Mouse (Mus musculus) cerebellum, postnatal 36 days (tissue): ENCODE results near the gene Pigo.

Source experiments
- DNase-seq, 2 experiments: peaks; one replicate each; pipeline ENCODE4 v3.0.0; 2021 to 2022; ENCODE audit warnings: mixed read lengths in 2 of 2

Gene Pigo

DNA sequence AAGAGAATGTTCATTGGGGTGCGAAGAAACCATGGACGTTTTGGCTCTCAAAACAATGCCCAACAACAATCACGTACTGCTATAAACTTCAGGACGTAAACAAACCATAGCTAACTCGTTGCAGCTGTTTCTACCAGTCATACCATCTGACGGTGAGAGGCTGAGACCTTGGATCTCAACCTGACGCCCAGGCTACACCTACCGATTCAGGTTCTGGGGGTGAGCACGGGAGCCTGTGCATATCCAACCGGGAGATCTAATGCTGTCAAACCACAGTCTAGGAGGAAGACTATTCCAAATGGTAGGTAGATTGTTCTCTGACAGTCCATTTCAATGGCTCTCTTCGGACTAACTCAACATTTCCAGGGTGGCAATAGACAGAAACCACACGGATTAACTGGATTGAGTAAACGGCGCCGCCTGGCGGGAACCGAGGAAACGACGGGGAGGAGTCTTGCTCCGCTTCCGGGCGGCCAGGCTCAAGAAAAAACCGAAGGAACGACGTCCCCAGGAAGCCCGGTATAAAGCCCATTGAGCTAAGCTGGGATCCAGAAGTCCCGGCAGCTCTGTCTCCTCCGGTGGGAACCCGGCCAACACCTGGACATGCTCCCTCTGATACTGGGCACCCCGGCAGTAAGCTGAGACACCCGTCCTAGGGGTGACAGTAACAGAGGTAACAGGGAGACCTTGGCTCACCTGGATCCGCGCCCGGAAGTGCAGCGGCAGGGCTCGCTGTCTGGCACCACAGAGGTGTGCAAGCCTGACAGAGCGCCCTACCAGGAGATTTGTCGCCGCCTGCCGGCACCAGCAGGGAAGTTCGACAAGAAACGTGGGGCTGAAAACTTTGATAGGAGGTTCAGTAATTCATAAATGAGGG is at the start of gene Pigo:
Pigo (minus strand) TSS at position 736 of the 877 bp plus-strand sequence.
- peak; percentile 97 to 99 for DNase-seq

DNA sequence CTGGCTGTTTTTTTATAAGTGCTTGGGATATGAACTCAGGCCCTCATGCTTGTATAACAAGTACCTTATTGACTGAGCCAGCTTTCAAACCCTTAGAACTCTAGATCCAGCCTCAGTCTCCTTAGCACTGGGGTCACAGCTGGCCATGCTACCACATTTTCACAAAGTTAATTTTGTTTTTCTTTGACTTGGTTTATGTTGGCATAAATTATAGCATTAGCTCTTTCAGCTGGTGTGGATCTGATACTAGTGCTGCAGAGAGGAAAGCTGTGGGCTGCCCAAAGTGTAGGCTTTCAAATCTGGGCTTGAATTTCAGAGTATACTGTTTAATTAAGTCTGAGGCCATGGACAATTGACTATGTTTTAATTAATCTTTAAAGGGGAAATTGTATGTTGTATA is 49.3 kb upstream of the Pigo start:
- no peak for DNase-seq

DNA sequence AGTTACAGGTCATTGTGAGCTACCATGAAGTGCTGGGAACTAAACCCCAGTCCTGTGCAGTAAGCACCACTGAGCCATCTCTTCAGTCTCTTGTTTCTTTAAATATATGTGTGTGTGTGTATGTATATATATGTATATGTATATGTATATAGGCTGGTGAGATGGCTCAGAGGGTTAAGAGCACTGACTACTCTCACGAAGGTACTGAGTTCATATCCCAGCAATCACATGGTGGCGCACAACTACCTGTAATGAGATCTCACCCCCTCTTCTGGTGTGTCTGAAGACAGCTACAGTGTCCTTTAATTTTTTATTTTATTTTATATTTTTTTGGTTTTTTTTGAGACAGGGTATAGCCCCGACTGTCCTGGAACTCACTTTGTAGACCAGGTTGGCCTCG is 39.9 kb upstream of the Pigo start:
- no peak for DNase-seq

DNA sequence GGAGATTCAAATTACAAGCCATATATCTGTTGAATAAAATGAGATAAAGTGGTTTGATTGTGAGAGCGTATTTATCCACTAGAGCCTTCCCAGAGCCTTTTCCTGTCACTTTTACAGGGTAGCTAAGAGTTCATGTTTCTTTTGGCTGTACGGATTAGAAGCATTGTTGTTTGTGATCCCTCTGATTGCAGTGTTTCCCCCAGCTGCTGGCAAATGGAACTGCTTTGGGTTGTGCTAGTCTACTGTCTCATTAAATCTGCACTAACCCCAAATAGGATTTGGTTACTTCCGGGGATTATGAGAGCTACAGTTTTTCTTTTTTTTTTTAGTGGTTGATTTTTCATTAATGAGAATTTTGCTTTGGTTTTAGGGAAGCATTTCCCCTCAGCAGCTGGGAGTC is 34.7 kb upstream of the Pigo start:
- DNase-seq = no peak

DNA sequence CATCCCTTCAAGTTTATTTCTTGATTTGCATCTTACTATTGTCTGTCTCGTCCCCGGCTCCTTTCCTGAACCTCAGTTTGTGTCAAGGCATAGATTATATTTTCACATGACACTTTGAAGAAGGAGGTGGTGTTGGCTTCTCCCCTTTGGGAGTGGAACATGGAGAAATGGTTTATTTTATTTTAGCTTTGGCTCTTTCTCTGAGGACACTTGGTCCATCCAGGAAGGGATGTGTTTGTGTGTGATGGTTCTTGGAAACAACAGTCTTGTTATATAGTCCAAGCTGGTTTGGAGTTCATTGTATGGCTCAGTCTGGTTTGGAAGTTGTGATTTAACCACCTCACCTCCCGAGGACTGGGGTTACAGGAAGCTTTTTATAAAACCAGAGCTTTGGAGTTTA is 34.1 kb upstream of the Pigo start:
- DNase-seq = no peak

DNA sequence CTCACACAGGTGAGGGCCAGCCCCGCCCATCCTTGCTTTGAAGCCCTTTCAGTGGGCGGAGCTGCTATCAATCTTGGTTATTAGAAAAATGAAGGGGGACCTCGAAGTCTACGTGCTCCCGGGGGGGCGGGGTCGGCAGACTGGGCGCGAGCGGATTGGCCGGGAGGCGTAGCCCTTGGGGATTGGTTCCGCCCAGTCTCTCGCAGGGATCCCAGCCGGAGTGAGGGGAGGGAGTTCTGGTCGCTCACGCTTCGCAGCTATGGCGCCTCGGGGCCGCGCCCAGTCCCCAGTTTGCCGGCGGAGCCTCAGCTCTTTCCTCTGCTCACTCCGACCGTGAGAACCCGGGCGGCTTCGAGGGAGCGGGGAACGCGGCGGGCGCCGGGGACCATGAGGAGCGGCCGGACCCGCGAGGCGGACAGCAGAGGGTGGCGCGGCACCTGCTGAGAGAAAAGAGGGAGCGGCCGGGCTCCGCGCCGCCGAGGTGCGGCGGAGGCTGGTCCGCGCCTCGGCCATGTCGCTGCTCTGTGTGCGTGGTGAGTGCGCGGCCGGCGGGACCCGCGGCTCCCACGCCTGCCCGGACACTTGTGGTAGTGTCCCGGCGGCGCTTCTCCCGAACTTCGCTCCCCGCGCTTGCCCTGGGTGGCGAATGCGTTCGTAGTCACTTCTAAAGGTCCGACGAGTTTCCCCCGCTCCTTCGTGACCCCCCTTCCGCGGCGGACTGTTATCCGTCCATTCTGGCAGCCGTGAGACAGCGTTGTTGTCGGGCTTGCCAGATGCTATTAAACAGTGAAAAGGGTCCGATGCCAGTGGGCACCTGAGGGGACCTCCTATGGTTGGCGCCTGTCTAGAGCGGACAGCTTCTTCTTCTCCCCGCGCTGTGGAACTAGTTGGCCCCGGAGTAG is 33.4 kb upstream of the Pigo start, which contains the start of gene Unc13b:
Unc13b (plus strand) TSS at position 201 of the 902 bp plus-strand sequence.
- peak; percentile 88 to 94 for DNase-seq

DNA sequence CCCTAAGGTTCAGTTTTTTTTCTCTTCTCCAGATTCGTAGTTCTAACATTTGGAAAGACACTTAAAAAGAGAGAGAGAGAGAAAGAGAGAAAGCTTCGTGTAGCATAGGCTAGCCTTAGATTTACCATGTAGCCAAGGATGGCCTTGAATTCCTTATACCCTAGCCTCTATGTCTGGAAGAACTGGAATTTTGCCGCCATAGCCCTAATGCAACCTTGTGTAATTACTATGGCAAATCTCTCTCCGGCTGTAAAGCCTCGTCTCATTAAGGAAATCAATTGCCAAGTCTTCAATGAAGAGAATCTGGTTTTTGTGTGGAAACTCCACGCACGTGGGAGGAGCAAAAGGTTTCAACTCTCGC is 32.8 kb upstream of the Pigo start:
- no peak for DNase-seq

DNA sequence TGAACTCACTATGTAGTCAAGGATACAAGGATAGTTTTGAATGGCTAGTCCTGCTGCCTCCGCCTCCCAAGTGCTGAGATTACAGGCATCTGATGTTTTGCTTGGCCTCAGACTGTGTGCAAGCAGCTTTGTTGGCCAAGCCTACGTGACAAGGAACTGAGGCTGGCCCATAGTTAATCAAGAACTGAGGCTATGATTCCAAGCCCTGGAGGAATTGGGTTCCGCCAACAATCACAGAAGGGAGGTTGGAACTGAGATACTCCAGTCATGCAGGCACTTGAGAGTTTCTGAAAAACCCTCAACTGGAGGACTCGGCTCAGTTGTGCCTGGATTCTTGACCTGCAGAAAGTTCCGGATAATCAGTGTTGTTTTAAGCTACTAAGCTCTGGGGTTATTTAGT is 32.0 kb upstream of the Pigo start:
- no peak for DNase-seq

DNA sequence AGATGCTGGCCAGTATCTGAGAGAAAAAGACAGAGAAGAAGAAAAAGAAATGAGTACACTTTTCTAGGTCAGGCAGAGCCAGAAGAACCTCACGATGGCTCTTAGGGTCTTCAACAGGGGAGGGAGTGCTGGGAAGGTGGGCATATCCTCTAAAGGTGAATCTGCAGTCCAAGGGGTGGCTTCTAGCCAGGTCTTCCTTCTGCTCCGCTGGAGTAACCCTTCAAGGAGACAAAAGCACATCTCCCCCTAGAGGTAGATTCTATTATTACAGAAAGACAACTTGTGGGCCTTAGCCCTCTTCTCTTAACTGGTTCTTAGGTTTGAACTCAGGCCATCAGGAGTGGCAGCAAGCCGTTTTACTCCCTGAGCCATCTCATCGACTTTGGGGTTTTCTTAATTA is 27.0 kb upstream of the Pigo start:
- DNase-seq = peak; percentile 66

DNA sequence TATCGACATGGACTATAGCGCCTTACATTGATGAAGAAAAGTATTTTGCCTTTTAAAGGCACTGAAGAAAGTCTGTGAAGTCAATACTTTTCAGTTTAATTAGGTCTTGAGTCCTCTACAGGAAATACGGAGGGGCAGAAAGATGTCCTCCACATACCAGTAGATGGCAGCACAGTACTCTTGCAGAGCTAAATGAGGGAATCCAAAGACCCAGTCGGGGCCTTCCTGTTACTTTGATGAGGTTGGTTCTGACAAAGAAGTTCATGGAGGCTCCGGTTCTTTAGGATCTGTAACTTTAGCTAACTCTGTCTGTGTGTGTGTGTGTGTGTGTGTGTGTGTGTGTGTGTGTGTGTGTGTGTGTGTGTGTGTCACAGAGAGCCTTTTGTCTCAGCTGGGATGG is 21.6 kb upstream of the Pigo start:
- peak; percentile 60 to 73 for DNase-seq

DNA sequence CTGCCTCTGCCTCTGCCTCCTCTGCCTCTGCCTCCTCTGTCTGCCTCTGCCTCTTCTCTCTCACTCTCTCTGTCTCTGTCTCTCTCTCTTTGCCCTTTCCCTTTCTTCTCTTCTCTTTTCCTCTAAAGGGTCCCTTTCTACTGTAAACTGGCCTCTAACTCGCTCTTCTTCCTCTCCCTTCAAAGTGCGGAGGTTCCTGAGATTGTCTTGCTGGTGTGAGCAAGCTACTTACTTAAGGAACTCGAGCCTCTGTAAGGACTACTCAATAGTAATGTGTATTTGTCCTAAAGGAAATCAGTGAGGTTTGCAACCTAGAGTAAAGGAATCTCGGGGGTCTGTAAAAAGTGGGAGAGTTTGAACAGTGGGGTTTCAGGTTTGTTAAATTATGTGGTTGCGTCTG is 21.0 kb upstream of the Pigo start:
- no peak for DNase-seq

DNA sequence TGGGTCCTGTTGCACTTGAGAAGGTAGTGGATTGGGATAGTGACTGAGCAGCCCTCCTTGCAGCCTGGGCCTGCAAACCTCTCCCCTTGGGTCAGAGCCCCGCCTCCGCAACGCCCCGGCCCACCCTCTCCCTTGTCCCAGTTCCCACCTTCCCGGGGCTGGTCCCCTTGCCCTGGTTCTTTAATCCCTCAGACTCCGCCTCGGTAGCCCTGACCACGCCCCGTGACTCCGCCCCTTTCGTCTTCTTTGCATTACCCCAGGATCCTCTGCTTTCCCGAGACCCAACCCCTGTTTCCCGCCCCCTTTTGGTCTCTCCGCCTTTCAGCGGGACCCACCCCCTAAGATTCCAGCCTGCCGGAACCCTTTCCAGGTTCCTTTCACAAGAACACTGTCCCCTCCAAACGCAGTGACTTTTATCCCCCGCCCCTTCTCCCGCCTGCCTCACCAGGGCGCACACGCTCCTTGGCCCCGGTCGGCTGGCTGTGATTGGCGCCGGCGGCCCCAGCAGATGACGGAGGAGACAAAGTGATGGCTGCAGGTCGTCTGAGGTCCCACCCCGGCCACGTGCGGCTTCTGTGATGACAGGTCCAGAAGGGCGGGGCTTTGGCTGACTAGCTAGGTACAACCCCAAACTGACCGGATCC is 20.2 kb upstream of the Pigo start, which contains the start of gene Fam214b:
Fam214b (minus strand) TSS at position 562 of the 644 bp plus-strand sequence.
- DNase-seq = peak; percentile 91

DNA sequence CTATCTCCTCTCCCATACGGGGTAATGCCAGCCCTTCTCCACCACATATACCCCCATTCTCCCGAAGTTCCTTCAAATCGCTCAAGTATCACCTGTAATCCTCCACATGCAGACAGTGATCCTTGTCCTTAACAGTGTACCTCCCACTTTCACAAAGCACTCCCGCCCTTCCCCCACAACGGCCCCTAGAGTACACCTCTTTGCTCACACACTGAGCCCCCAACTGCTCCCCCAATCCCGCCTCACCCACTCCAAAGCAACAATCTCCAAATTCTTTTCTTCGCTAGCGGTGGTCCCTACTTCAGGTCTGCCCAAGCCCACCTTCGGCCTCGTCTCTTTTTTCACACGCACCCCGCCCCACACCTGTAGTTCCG is 19.7 kb upstream of the Pigo start:
- no peak for DNase-seq

DNA sequence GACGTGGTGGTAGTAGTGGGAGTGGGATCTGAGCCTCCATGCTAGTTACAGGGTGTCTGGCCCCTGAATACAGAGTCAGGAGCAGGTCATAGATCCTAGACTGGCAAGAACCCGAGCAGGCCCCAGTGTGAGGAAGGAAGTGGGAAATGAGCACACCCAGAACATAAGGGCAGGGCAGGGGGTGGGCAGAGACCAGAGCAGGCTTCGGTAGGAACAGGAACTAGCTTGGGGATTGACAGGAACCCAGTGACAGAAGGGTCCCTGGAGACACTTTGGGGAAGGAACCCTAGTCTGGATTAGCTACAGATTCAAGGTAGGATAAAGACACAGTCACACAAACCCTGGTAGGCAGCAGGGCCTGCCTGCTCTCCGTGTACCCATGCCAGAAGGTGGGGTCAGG is 19.1 kb upstream of the Pigo start:
- DNase-seq = no peak

DNA sequence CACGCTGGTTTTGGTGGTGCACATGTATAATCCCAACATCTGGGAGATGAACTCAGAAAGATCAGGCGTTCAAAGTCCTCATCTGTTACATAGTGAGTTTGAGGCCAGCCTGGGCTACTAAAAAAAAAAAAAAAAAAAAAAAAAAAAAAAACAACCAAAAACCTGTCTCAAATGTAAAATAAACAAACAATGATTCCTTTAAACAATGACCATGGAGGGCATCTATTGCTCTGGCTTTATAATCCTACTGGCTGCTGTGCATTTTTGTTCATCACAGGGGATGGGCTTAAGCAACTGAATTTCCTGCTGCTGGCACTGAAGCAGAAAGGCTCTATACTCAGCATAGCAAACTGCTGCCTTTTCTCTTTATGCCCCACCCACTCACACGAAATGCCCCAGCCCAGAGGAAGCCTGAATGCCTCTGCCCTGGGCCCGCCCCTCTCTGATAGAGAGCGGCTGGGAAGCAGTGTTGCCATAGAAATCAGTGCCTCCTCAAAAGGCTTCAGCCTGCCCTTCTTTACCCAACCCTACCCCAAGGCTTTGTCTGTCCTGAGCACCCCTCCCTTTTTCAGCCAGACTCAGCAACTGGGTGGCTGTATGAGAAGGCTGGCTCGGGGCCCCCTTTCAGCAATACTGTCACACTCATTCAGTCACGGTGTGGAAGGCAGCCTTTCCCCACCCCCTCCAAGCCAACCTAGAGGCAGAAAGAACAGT is 18.2 kb upstream of the Pigo start:
- DNase-seq = peak in 1 of 2 experiments; percentile 14

DNA sequence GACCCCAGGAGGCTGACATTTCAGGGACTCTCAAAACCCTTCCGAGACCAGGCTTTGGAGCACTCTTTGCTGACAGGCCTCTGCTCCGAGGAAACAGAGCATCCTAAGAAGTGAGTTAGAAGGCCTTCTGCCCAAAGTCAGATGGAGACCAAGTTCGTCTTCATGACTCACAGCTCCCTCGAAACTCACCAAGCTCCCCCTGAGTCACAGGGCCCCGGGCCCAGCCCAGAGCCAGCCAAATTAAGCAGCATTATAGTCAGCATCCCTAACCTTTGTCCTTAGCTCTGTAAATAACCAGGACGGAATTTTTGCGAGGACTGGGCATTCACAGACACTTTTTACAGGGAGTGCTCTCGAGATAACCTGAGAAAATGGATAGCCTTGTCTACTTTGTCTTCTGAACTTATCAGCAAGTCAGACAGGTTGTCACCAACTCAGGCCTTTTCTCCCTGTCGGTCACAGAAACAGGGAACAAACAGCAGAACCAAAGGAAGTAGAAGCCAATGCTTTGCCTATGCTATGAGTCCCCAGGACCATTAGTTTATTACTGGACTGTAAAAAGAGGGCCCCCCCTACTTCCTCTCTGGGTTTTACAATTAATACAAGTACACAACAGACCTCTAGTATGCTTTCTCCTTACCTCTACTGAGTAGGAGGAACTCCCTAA is 15.4 kb upstream of the Pigo start:
- DNase-seq = no peak

DNA sequence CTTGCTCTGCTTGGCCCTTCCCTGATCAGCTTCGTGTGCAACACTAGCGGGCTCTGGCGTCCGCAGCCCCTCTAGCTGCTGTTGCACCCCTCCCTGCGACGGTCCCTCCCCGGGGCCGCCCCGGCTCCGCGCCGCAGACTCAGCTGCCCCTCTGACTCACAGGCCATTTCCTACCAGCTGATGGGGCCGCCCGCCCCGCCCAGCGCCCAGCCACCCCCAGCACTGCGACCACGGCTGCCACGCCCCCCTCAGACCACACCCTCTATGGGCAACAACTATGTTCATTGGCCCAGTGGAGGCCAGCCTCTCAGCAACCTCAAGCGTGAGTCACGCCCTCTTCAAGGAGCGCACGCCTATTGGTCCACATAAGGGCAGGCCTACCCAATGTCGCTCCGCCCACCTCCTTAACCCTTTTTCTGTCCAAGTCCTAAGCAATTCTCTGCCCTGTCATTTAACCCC is 14.5 kb upstream of the Pigo start:
- DNase-seq = peak; percentile 87 to 93

DNA sequence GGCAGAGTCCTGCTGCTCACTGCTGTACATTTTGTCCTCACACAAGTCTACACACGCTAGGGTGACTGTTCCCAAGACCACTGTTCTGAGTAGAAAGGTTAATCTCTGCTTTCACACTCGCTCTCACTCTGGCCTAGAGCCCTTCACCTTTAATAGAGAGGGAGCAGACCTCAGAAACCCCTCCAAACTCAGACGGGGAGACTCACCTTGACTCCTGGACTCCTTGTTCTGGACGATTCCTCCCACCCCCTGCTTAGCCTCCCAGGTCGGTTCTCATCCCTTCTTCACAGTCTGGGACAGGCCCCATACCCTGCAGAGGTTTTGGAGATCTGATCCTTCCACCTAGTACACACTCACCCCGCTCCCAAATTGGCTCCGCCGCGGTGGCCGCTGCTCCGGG is 14.0 kb upstream of the Pigo start:
- DNase-seq = no peak

DNA sequence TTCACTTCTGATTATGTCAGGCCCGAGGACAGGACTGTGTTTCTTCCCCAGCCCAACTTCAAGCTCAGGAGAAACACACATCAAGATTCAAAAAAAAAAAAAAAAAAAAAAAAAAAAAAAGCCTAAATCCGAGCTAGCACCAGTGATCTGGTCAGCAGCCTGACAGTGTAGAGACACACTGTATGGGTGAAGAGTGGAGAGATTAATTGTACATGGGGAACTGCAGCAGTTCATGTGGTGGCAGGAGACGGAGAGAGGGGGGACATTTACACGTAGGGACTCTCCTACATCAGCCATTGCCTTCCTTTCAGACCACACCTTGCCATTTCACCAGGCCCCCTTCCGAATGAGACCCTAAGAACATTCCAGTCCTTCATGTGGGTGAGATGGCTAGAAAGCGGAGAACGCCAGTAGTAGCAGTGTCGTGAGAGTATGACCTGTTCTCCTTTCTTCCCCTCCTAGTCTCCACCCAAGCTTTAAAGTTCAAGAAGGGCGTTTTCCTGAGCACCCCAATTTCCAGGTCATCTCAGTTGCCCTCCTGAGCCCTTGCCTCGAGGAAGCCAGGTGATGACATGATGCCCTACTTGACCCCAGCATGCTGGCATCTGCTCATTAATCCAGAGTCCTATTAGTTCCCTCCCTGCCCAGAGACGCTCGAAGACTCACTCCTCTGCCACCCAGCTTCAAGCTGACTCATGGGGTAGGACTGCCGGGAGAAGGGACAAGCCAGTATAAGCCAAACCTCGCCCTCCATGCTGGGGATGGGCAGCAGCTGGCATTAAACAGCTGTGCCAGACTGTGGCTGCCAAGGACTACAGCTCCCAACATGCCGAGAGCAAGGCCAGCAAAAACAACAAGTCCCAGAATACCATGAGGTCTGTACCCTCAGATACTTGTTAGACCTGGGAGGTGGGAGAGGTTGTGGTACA is 13.2 kb upstream of the Pigo start:
- DNase-seq = peak in 1 of 2 experiments; percentile 20

DNA sequence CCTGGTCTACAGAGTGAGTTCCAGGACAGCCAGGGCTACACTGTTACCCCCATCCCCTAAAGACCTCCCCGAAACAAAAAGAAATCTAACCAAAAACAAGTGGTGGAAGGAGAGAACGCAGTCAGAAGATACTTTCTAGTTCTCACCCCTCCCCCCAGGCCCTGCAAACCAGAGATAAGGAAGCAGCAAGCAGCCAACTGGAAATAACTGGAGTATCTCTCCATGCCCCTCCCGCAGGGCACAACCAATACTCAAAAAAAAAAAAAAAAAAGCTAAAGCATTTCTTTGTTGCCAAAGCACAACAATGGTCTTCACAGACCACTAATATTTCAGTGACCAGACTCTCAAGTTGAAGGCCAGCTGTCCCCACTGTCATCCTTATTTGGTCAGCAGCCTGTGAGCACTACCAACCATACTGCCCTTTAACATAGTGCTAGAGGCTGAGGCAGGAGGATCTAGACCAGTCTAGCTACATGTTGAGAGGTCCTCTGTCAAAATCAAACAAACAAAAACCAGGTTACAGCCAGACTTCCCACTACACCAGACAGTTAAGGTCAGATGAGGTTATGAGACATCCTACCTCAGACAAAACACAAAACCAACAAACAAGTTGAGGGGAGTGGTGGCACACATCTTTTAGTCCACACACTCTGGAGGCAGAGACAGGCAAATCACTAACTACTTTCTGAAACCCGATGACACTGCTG is 12.4 kb upstream of the Pigo start:
- no peak for DNase-seq
